Mouse (Mus musculus): ENCODE measurements around the gene Ctsa.
A peak's percentile ranks its signal among the peaks of the same experiment; 100 is the strongest.
"Not testable (repeated sequence)": the region's sequence is repeated elsewhere in the genome, so short reads cannot be mapped to it uniquely, and the experiment has no call there.

Gene Ctsa

GRCm38 (mm10) chr2:164877376-164878215 lies 44.9 kb downstream of the Ctsa start:
- not testable (repeated sequence) for DNase-seq (ENCODE audit: low spot score in 2 of 2)

- peak; percentile 63 to 67 for DNase-seq (ENCODE audit: low spot score in 2 of 2)
These were observed 46.0 kb downstream of the Ctsa start for GRCm38 (mm10) chr2:164878509-164879227.

GRCm38 (mm10) chr2:164879228-164879567 lies 46.5 kb downstream of the Ctsa start, which contains the start of gene Pcif1:
Gene Pcif1, plus strand, starts transcription at chr2:164879304.
- peak in 1 of 2 experiments; percentile 96 for DNase-seq (ENCODE audit: low spot score in 2 of 2)

- peak; percentile 96 to 97 for DNase-seq (ENCODE audit: low spot score in 2 of 2)
These were observed 47.0 kb downstream of the Ctsa start for GRCm38 (mm10) chr2:164879568-164880277.

- peak in 1 of 2 experiments; percentile 57 for DNase-seq (ENCODE audit: low spot score in 2 of 2)
These were observed 49.9 kb downstream of the Ctsa start for GRCm38 (mm10) chr2:164882619-164883018.

- no peak for DNase-seq (ENCODE audit: low spot score in 2 of 2)
These were observed 53.1 kb downstream of the Ctsa start for GRCm38 (mm10) chr2:164885788-164886187.

- DNase-seq (ENCODE audit: low spot score in 2 of 2): no peak
These were observed 53.9 kb downstream of the Ctsa start for GRCm38 (mm10) chr2:164886617-164887016.

- no peak for DNase-seq (ENCODE audit: low spot score in 2 of 2)
These were observed 56.3 kb downstream of the Ctsa start for GRCm38 (mm10) chr2:164888996-164889395.

- DNase-seq (ENCODE audit: low spot score in 2 of 2): no peak
These were observed 57.3 kb downstream of the Ctsa start for GRCm38 (mm10) chr2:164889960-164890359.

Measured in spleen, postnatal 10 days (tissue).